28 mouse cellular contexts compared by ENCODE assay signal in genomic region chr11:43376598-43376997, GRCm38 (mm10).
"Had no signal": no experiment of that assay in that cellular context is flagged by ENCODE, and none has a peak within 500 bp of the region (broad histone marks: within the 10 kb centered on the region; RNA-seq: fewer than 3 reads in every experiment).

No protein-coding gene starts in this region.

- H3K27ac ChIP-seq: embryonic facial prominence, embryonic 10.5 days; embryonic facial prominence, embryonic 12.5 days; embryonic facial prominence, embryonic 13.5 days; embryonic facial prominence, embryonic 15.5 days; forebrain, embryonic 10.5 days; forebrain, embryonic 12.5 days; forebrain, embryonic 13.5 days; forebrain, embryonic 15.5 days; gastrocnemius, adult 2 months; heart, adult 2 months had no signal

- H3K4me3 ChIP-seq: embryonic facial prominence, embryonic 10.5 days; embryonic facial prominence, embryonic 12.5 days; embryonic facial prominence, embryonic 13.5 days; embryonic facial prominence, embryonic 15.5 days; erythroblast, embryonic 14.5 days; forebrain, embryonic 10.5 days; forebrain, embryonic 12.5 days; forebrain, embryonic 13.5 days; forebrain, embryonic 15.5 days; gastrocnemius, adult 2 months; heart, adult 2 months had no signal

- DNase-seq: cerebellum, adult 2 months; cerebellum, adult 8-10 months; cerebellum, adult 9-10 months; cerebellum, adult 9-11 months; cerebellum, postnatal 10 days; cerebellum, postnatal 14 days; cerebellum, postnatal 25 days; cerebellum, postnatal 36 days; embryo, embryonic 11 days; forebrain, postnatal 0 days; gastrocnemius, adult 2 months; gastrocnemius, postnatal 10 days; gastrocnemius, postnatal 14 days; gastrocnemius, postnatal 25 days; gastrocnemius, postnatal 36 days; heart, adult 18-20 months; heart, adult 2 months had no signal

- ATAC-seq: forebrain, embryonic 13.5 days; forebrain, embryonic 14.5 days; forebrain, embryonic 15.5 days; forebrain, embryonic 16.5 days; forebrain, postnatal 0 days had no signal
